Mouse (Mus musculus): ENCODE data around the gene Gm10912. TPM values are rescaled to one million over a fixed set of nuclear protein-coding genes. Genes with fewer than 3 reads are reported as not detected.
"Not testable (repeated sequence)": the region's sequence is repeated elsewhere in the genome, so short reads cannot be mapped to it uniquely, and the experiment has no call there.

The Gm10912 gene
- polyA plus RNA-seq (2015; fragmentation: Nextera tagmentation; extraction: Ambion mirVana), result 0.09 TPM in 1 of 2 replicates, not detected in the other

GRCm38 (mm10) chr2:104065526-104065925, at the start of gene Gm10912:
Gene Gm10912, plus strand, starts transcription at chr2:104065826.
- not testable (repeated sequence) for H3K9ac ChIP-seq; H3K4me3 ChIP-seq (replicated peaks); H3K36me3 ChIP-seq; H3K27me3 ChIP-seq (replicated peaks); H3K4me2 ChIP-seq (replicated peaks); ATAC-seq; H3K4me1 ChIP-seq (replicated peaks); H3K9me3 ChIP-seq; H3K27ac ChIP-seq
- WGBS, result 91% methylated on average over 6 of the region's 6 CpGs

- Histone ChIP-seq H3K36me3 (no peaks in the 10 kb centered on the region), H3K9me3 (no peaks in the 10 kb centered on the region), H3K27ac (no peak overlapping the region), H3K4me3 (replicated peaks) (no peak overlapping the region), H3K4me2 (replicated peaks) (no peak overlapping the region), H3K4me1 (replicated peaks) (no peaks in the 10 kb centered on the region), H3K9ac (no peak overlapping the region), H3K27me3 (replicated peaks) (no peaks in the 10 kb centered on the region)
- 80% methylated on average over 7 of the region's 7 CpGs for WGBS
- ATAC-seq, result no peak
Observed at GRCm38 (mm10) chr2:104023096-104023495, 42.5 kb upstream of the Gm10912 start.

GRCm38 (mm10) chr2:104024656-104025055, 41.0 kb upstream of the Gm10912 start:
- H3K4me3 ChIP-seq (replicated peaks), result no peak overlapping the region
- H3K27ac ChIP-seq, result no peak overlapping the region
- no peaks in the 10 kb centered on the region for H3K27me3 ChIP-seq (replicated peaks)
- no peak overlapping the region for H3K9ac ChIP-seq
- WGBS, result 91% methylated on average over 4 of the region's 4 CpGs
- peaks cover 9% of the 10 kb centered on the region for H3K4me1 ChIP-seq (replicated peaks)
- ATAC-seq, result no peak
- H3K9me3 ChIP-seq, result no peaks in the 10 kb centered on the region
- H3K36me3 ChIP-seq, result no peaks in the 10 kb centered on the region
- H3K4me2 ChIP-seq (replicated peaks), result no peak overlapping the region

DNA sequence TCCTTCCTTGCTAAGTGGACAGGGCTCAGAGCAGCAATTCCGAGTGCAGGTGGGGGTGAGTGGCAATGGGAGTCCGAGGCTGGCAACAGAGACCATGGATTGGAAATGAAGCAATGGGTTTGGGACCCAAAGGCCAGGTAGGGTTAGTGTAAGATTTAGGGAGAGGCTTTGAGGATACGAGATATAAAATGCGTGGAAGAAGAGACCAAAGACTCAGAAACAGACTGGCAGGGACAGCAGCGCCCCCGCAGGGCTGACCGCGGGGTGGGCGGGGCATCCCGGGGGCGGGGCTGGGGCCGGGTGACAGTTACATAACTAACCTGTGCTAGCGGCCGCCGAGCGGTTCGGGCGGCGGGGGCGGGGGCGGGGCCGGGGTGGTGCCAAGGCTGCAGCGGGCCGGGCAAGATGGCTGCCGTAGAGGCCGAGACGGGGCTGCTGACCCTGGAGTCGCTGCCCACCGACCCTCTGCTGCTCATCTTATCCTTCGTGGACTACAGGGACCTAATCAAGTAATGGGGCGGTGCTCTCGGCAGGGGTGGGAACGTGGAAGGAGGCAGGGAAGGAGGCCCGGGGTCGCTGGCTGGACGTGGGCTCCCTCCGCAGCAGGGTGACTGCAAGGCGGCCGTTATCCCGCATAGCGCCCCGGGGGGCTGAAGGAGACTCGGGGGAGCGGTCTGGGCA, 38.0 kb upstream of the Gm10912 start, which contains the start of gene Fbxo3:
TSS of gene Fbxo3 (plus strand) at position 264 of the 681 bp plus-strand sequence.
- H3K9me3 ChIP-seq, result no peaks in the 10 kb centered on the region
- peak within 1 kb of the TSS; percentile 73 for H3K4me2 ChIP-seq (replicated peaks)
- peak; percentile 99 for ATAC-seq
- H3K9ac ChIP-seq, result peak within 1 kb of the TSS; percentile 78
- H3K4me1 ChIP-seq (replicated peaks), result peaks cover 12% of the 10 kb centered on the region
- peak within 1 kb of the TSS; percentile 87 for H3K4me3 ChIP-seq (replicated peaks)
- under 1% methylated on average over 43 of the region's 44 CpGs for WGBS
- H3K27ac ChIP-seq, result peak within 1 kb of the TSS; percentile 34
- no peaks in the 10 kb centered on the region for H3K27me3 ChIP-seq (replicated peaks)
- H3K36me3 ChIP-seq, result no peaks in the 10 kb centered on the region

DNA sequence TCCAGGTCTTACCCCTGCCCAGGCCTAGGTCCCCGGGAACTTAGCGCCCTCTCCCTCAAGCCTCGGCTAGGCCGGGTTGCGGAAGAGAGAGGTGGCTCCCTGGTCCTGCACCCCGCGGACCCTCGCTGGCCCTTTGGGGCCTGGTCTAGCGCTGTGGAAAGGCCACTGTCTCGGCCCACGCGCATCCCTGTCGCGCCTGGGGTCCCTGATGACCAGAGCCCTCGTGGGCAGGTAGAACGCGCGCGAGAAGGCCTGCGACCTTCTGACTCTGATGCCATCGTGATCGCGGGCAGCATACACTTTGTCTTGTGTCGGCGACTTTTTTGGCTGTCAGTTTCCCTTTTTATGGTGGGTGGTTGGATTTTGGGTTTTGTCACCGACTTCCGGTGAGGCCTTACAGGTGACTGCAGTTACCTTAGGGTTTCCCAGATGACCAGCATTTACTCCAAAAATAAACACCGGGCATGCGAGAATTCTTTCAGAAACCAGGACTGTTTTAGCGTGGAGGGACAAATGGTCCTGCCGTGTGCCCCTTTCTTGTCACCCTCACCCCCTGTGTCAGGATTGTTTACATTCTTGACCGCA, 37.4 kb upstream of the Gm10912 start, which contains the start of gene 4931422A03Rik:
TSS of gene 4931422A03Rik (minus strand) at position 223 of the 585 bp plus-strand sequence.
- under 1% methylated on average over 32 of the region's 32 CpGs for WGBS
- Histone ChIP-seq H3K27me3 (replicated peaks) (no peaks in the 10 kb centered on the region), H3K4me3 (replicated peaks) (peak within 1 kb of the TSS; percentile 87), H3K27ac (peak within 1 kb of the TSS; percentile 34), H3K9ac (peak within 1 kb of the TSS; percentile 78), H3K36me3 (no peaks in the 10 kb centered on the region), H3K4me1 (replicated peaks) (peaks cover 12% of the 10 kb centered on the region), H3K9me3 (no peaks in the 10 kb centered on the region), H3K4me2 (replicated peaks) (peak within 1 kb of the TSS; percentile 73)
- peak; percentile 74 for ATAC-seq

DNA sequence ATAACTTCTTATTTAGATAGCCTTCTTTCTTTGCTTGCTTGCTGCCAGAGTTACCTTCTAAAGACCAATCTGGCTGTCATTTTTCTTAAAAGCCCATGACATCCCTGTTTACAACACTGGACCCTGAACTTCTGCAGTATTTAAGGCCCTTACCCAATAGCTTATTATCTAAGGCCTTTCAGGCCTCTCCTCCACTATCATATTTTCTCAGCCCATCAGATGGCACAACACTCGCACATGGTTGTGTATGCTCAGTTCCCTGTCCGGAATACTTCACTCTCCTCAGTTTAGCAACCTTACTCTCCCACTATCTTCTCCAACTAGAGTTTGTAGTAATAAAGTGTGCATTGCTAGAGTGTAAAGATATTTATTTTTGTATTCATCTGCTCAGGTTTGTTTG, 36.6 kb upstream of the Gm10912 start:
- Histone ChIP-seq H3K4me2 (replicated peaks) (peak overlapping the region; percentile 73), H3K4me3 (replicated peaks) (peak overlapping the region; percentile 87), H3K27me3 (replicated peaks) (no peaks in the 10 kb centered on the region), H3K27ac (no peak overlapping the region), H3K4me1 (replicated peaks) (peaks cover 12% of the 10 kb centered on the region), H3K36me3 (no peaks in the 10 kb centered on the region), H3K9ac (no peak overlapping the region), H3K9me3 (no peaks in the 10 kb centered on the region)
- WGBS, result 58% methylated on average over 2 of the region's 2 CpGs
- ATAC-seq, result no peak

- no peak for ATAC-seq
- Histone ChIP-seq H3K36me3 (0 out of 2 replicates have a peak, but pooled peaks cover 2% of the 10 kb centered on the region), H3K27me3 (replicated peaks) (no peaks in the 10 kb centered on the region), H3K9ac (no peak overlapping the region), H3K4me3 (replicated peaks) (no peak overlapping the region), H3K4me2 (replicated peaks) (no peak overlapping the region), H3K9me3 (no peaks in the 10 kb centered on the region), H3K4me1 (replicated peaks) (peaks cover 12% of the 10 kb centered on the region), H3K27ac (no peak overlapping the region)
- 78% methylated on average over 3 of the region's 3 CpGs for WGBS
Observed at GRCm38 (mm10) chr2:104030381-104030780, 35.2 kb upstream of the Gm10912 start.

DNA sequence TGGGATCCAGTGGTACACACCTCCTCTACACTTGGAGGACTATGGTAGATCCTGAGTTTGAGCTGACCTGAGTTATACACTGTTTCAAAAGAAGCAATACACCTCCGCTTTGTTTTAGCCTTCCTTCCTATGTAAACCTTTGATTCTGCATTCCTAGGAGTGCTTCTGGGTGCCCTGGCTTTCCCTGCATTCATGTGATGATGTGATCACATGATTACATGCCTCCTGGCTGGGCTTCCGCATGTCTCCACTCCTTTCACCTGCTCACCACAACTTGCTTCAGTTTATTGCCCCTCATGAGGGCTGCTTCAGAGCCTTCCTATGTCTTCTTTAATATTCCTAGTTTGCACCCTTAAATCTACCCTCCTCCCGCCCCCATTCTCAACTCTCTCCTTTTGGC, 33.6 kb upstream of the Gm10912 start:
- Histone ChIP-seq H3K27ac (no peak overlapping the region), H3K4me2 (replicated peaks) (no peak overlapping the region), H3K27me3 (replicated peaks) (no peaks in the 10 kb centered on the region), H3K9me3 (no peaks in the 10 kb centered on the region), H3K9ac (no peak overlapping the region), H3K4me3 (replicated peaks) (no peak overlapping the region), H3K4me1 (replicated peaks) (peaks cover 12% of the 10 kb centered on the region), H3K36me3 (0 out of 2 replicates have a peak, but pooled peaks cover 6% of the 10 kb centered on the region)
- WGBS, result 81% methylated on average over 3 of the region's 3 CpGs
- ATAC-seq, result no peak

GRCm38 (mm10) chr2:104034832-104035472, 30.7 kb upstream of the Gm10912 start:
- H3K36me3 ChIP-seq, result 0 out of 2 replicates have a peak, but pooled peaks cover 6% of the 10 kb centered on the region
- H3K9me3 ChIP-seq, result no peaks in the 10 kb centered on the region
- H3K4me3 ChIP-seq (replicated peaks), result no peak overlapping the region
- no peaks in the 10 kb centered on the region for H3K27me3 ChIP-seq (replicated peaks)
- no peak overlapping the region for H3K9ac ChIP-seq
- H3K4me2 ChIP-seq (replicated peaks), result no peak overlapping the region
- H3K4me1 ChIP-seq (replicated peaks), result no peaks in the 10 kb centered on the region
- WGBS, result 33% methylated on average over 3 of the region's 3 CpGs
- ATAC-seq, result peak; percentile 36; the same call in 1 of the 2 replicates
- no peak overlapping the region for H3K27ac ChIP-seq

DNA sequence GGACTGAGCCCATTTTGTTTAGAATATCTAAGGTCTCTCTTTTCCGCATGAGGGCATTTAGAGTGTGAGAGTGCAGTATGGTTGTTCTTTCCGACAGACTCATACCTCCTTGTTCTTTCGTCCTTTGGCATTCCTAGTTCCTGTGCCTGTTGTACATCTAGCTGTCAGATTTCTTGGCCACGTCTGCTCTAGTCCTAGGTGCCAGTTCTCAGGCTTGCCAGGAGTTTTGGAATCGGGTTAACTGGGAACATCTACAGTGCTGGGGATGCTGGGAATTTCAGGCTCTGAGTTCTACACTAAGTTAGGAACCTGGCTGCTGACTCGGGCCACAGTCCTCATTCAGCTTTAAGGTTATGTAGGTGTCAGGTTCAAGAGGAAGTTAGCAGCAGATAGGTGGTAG, 30.0 kb upstream of the Gm10912 start:
- H3K9me3 ChIP-seq, result no peaks in the 10 kb centered on the region
- H3K4me3 ChIP-seq (replicated peaks), result no peak overlapping the region
- WGBS, result 81% methylated on average over 6 of the region's 6 CpGs
- no peak for ATAC-seq
- no peaks in the 10 kb centered on the region for H3K27me3 ChIP-seq (replicated peaks)
- peaks cover 9% of the 10 kb centered on the region; the same call in 1 of the 2 replicates for H3K36me3 ChIP-seq
- no peaks in the 10 kb centered on the region for H3K4me1 ChIP-seq (replicated peaks)
- H3K27ac ChIP-seq, result no peak overlapping the region
- no peak overlapping the region for H3K9ac ChIP-seq
- no peak overlapping the region for H3K4me2 ChIP-seq (replicated peaks)

DNA sequence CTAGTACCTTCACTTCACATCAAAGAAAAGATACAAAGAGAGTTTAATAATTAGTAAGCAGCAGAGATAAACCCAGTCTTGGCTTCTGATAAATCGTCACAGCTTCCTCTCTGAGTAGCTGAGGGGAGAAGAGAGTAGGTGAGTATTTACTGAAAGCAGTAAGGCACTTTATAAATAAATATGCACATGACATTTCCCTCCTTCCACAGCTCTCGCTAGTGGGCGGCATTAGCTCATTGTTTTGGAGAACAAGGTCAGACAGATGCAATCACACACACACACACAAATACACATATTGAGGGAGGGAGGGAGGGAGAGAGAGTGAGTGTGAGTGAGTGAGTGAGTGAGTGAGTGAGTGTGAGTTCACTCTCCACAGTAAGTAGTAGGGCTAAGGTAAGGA, 29.3 kb upstream of the Gm10912 start:
- H3K9me3 ChIP-seq, result no peaks in the 10 kb centered on the region
- H3K4me2 ChIP-seq (replicated peaks), result no peak overlapping the region
- H3K4me1 ChIP-seq (replicated peaks), result no peaks in the 10 kb centered on the region
- H3K36me3 ChIP-seq, result peaks cover 10% of the 10 kb centered on the region; the same call in 1 of the 2 replicates
- H3K27me3 ChIP-seq (replicated peaks), result no peaks in the 10 kb centered on the region
- no peak for ATAC-seq
- no peak overlapping the region for H3K27ac ChIP-seq
- no peak overlapping the region for H3K4me3 ChIP-seq (replicated peaks)
- WGBS, result 66% methylated on average over 3 of the region's 3 CpGs
- no peak overlapping the region for H3K9ac ChIP-seq

- no peaks in the 10 kb centered on the region for H3K9me3 ChIP-seq
- H3K4me3 ChIP-seq (replicated peaks), result no peak overlapping the region
- no peak overlapping the region for H3K9ac ChIP-seq
- no peak overlapping the region for H3K4me2 ChIP-seq (replicated peaks)
- H3K4me1 ChIP-seq (replicated peaks), result no peaks in the 10 kb centered on the region
- 81% methylated on average over 2 of the region's 2 CpGs for WGBS
- H3K27me3 ChIP-seq (replicated peaks), result no peaks in the 10 kb centered on the region
- ATAC-seq, result no peak
- H3K36me3 ChIP-seq, result peaks cover 10% of the 10 kb centered on the region; the same call in 1 of the 2 replicates
- no peak overlapping the region for H3K27ac ChIP-seq
Observed at GRCm38 (mm10) chr2:104038236-104038635, 27.4 kb upstream of the Gm10912 start.

All from intestine, embryonic 15.5 days (tissue).